Mouse (Mus musculus): Measurements from ENCODE around the gene Tecr. TPM values are rescaled to one million over a fixed set of nuclear protein-coding genes. Genes with fewer than 3 reads are reported as not detected.

Tecr gene
- total and polyA plus RNA-seq, 3 experiments: 74.2 to 229 TPM; not detected in 1

- TF ChIP-seq GABPA (IDR thresholded peaks at IDR 0.05; ENCODE audit: low read depth, low read length) (no peak), UBTF (IDR thresholded peaks at IDR 0.05; ENCODE audit: borderline replicate concordance, insufficient read depth, low read depth, low read length) (no peak), TCF12 (IDR thresholded peaks at IDR 0.05; ENCODE audit: low read depth, low read length) (no peak), MEF2A (IDR thresholded peaks at IDR 0.05; ENCODE audit: extremely low read depth, insufficient replicate concordance, low read depth, low read length, poor library complexity, severe bottlenecking) (no peak), MXI1 (IDR thresholded peaks at IDR 0.05; ENCODE audit: low read depth, low read length) (no peak), TBP (IDR thresholded peaks at IDR 0.05; ENCODE audit: low read depth, low read length) (no peak), SIN3A (IDR thresholded peaks at IDR 0.05; ENCODE audit: low read length) (no peak), ETS1 (IDR thresholded peaks at IDR 0.05; ENCODE audit: low read depth, low read length) (no peak)
- H3K27ac ChIP-seq (ENCODE audit: control insufficient read depth, low read depth, low read length): no peak overlapping the region
- H3K9me3 ChIP-seq (replicated peaks; ENCODE audit: insufficient read depth, low read length): no peaks in the 10 kb centered on the region
- H3K27me3 ChIP-seq (ENCODE audit: control insufficient read depth in 1 of 2, insufficient read depth in 2 of 2, low read length in 2 of 2): peaks cover 0 to 2% of the 10 kb centered on the region in 2 experiments; a peak in 1 of 4 replicates
- H3K9ac ChIP-seq (ENCODE audit: control insufficient read depth, low read depth, low read length, poor library complexity, severe bottlenecking): no peak overlapping the region
- H3K36me3 ChIP-seq (ENCODE audit: control insufficient read depth in 1 of 2, insufficient read depth in 2 of 2, low read length in 2 of 2): no peaks in the 10 kb centered on the region; a peak in 1 of 4 replicates
- peaks cover 0 to 4% of the 10 kb centered on the region in 2 experiments; a peak in 2 of 4 replicates for H3K4me1 ChIP-seq (ENCODE audit: control insufficient read depth in 1 of 2, insufficient read depth in 2 of 2, low read length in 2 of 2)
- no peak for DNase-seq (ENCODE audit: low read depth, low spot score)
- no peaks in the 10 kb centered on the region; the same call in 1 of the 2 replicates for H3K79me2 ChIP-seq (ENCODE audit: control insufficient read depth, insufficient read depth, low read length, poor library complexity)
- H3K4me3 ChIP-seq (ENCODE audit: control insufficient read depth in 1 of 2, insufficient read depth in 1 of 2, low read depth in 2 of 2, low read length in 2 of 2): no peak overlapping the region
Observed at GRCm38 (mm10) chr8:83648031-83648430, 40.3 kb upstream of the Tecr start.

GRCm38 (mm10) chr8:83647511-83647910, 39.7 kb upstream of the Tecr start:
- Histone ChIP-seq H3K27me3 (ENCODE audit: control insufficient read depth in 1 of 2, insufficient read depth in 2 of 2, low read length in 2 of 2) (peaks cover 0 to 2% of the 10 kb centered on the region in 2 experiments; a peak in 1 of 4 replicates), H3K36me3 (ENCODE audit: control insufficient read depth in 1 of 2, insufficient read depth in 2 of 2, low read length in 2 of 2) (no peaks in the 10 kb centered on the region; a peak in 1 of 4 replicates), H3K9ac (ENCODE audit: control insufficient read depth, low read depth, low read length, poor library complexity, severe bottlenecking) (no peak overlapping the region), H3K79me2 (ENCODE audit: control insufficient read depth, insufficient read depth, low read length, poor library complexity) (no peaks in the 10 kb centered on the region), H3K4me3 (ENCODE audit: control insufficient read depth in 1 of 2, insufficient read depth in 1 of 2, low read depth in 2 of 2, low read length in 2 of 2) (no peak overlapping the region), H3K4me1 (ENCODE audit: control insufficient read depth in 1 of 2, insufficient read depth in 2 of 2, low read length in 2 of 2) (peaks cover 0 to 4% of the 10 kb centered on the region in 2 experiments; a peak in 2 of 4 replicates), H3K27ac (ENCODE audit: control insufficient read depth, low read depth, low read length) (no peak overlapping the region), H3K9me3 (replicated peaks; ENCODE audit: insufficient read depth, low read length) (no peaks in the 10 kb centered on the region)
- TF ChIP-seq SMC3 (IDR thresholded peaks at IDR 0.05; ENCODE audit: low read depth, low read length) (no peak), SIN3A (IDR thresholded peaks at IDR 0.05; ENCODE audit: low read length) (no peak), POLR2A (IDR thresholded peaks at IDR 0.05; ENCODE audit: control insufficient read depth in 1 of 2, insufficient read depth in 1 of 2, low read depth in 1 of 2, low read length in 2 of 2, poor library complexity in 1 of 2) (no peak), ZKSCAN1 (IDR thresholded peaks at IDR 0.05; ENCODE audit: low read depth, low read length) (no peak), CHD1 (IDR thresholded peaks at IDR 0.05; ENCODE audit: low read depth, low read length) (no peak), ELF1 (IDR thresholded peaks at IDR 0.05; ENCODE audit: low read depth, low read length) (no peak), MXI1 (IDR thresholded peaks at IDR 0.05; ENCODE audit: low read depth, low read length) (no peak), NELFE (IDR thresholded peaks at IDR 0.05; ENCODE audit: low read depth, low read length) (no peak), JUND (IDR thresholded peaks at IDR 0.05; ENCODE audit: low read depth, low read length) (no peak), CHD2 (IDR thresholded peaks at IDR 0.05; ENCODE audit: low read length) (no peak), E2F4 (IDR thresholded peaks at IDR 0.05; ENCODE audit: borderline replicate concordance, low read depth, low read length) (no peak), MYC (IDR thresholded peaks at IDR 0.05; ENCODE audit: low read depth, low read length) (no peak), TBP (IDR thresholded peaks at IDR 0.05; ENCODE audit: low read depth, low read length) (no peak), MAZ (IDR thresholded peaks at IDR 0.05; ENCODE audit: low read depth, low read length) (no peak), ZNF384 (IDR thresholded peaks at IDR 0.05; ENCODE audit: low read depth, low read length) (no peak), TCF12 (IDR thresholded peaks at IDR 0.05; ENCODE audit: low read depth, low read length) (no peak)
- DNase-seq (ENCODE audit: low read depth, low spot score): no peak
